Mouse (Mus musculus) mouse trophoblast stem cell (cell line): ENCODE data around the gene Gpr161.
"Not testable (repeated sequence)": the region's sequence is repeated elsewhere in the genome, so short reads cannot be mapped to it uniquely, and the experiment has no call there.

Experiments used
- in situ Hi-C, 2 experiments: fragments of 300-500 bp; cut with MseI, MboI; formaldehyde crosslinking; loops; 2 replicates in 1 of 2; 3 replicates in 1 of 2; pipeline ENCODE4 v1.15.1; 2025

Gene Gpr161

DNA sequence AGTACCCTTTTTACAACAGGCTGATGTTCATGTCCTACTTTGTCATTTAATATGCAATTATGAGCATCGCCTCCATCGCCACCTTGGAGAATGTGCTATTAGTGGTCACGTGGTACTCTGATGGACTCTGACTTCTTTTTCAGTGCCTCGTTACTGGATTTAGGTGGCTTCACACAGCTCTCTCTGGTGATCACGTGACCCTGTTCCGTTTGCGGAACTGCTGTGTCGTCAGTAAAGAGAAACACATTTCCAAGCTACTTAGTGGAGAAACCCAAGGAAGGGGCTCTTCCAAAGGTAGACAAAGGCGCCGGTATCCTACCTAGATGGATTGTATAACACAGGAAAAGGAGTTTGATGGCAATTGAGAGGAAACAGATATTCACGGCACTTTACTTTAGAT lies 12.6 kb downstream of the Gpr161 start:
- in situ Hi-C loops, result no loop called here

DNA sequence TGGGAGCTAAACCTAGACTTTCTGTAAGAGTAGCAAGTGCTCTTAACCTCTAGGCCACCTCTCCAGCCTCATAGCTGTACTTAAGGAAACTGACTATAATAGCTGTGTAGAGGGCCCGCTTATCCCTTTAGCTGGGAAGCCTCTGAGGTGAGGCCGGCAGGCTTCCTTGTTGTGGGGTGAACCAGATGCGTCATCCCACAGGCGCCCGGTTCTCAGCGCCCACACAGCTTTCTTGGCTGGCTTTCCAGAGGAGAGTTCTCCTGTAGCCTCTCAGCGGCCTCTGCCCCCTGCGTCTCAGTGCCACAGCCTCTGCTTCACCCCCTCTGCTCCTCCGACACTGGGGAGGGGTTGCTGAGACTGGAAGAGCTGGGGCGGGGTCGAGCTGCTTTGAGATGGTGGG lies 20.8 kb downstream of the Gpr161 start:
- in situ Hi-C loops, result no loop called here

DNA sequence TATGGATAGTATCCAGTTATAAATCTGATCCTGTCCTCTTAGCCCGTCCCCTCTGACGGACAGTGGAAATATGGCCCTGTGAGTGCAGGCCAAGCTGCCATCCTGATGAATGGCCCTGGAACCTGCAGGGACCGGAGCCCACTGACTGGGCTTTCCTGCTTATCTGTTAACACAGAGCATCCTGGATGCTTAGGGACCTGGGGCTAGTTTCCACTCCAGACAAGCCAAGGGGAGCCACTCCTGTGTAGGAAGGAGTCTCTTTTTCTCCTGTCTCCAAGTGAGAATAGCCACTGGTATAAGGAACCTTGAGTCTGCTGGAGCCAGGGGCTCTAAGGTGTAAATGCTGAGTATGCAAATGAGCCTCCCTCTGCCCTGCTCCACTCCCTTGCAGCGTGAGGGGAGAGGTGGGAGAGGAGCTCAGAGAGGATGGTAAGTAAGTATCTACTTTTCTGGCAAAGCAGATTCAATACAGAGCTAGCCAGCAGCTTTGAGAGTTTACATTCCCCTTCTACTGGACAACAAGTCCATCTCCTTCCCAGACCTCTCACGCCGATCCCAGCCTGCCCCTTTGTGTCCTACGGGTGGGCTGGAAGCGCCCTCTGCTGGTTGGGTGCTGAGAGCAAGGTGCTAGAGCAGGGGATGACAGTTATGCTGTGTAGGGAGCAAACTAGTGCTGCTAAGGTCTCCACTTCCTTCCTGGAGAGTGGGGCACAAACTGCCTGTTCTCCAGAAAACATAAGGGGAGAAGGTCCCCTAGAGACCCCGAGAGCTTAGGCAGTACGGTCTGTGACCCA lies 24.7 kb downstream of the Gpr161 start:
- in situ Hi-C loops, result loop anchor here in 1 of 2 experiments (5.0 kb wide), 1 partner anchor 68 kb away; no protein-coding TSS in a partner anchor

- in situ Hi-C loops, result loop anchor here in 1 of 2 experiments (5.0 kb wide), 1 partner anchor 69 kb away; no protein-coding TSS in a partner anchor
Measured at GRCm38 (mm10) chr1:165321393-165321861, 25.8 kb downstream of the Gpr161 start.

DNA sequence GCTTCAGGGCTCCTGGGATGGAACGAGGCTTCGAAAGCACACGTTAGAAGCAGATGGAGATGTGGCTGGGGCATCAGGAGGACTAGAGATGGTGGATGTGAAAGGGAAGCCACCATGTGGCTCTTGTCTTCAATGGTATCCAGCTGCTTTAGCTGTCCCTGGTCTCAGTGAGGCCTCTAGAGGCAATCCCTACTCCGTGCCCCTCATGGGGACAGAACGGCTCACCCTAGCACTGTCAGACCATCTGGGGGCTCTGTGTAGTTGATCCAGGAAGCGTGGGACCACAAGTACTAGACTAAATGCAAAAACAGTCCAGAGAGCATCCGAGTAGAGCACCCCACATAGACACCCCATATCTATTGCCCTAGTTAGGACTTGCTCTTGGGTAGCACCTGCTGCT lies 26.3 kb downstream of the Gpr161 start:
- in situ Hi-C loops, result loop anchor here in 1 of 2 experiments (5.0 kb wide), 1 partner anchor 70 kb away; no protein-coding TSS in a partner anchor

- in situ Hi-C loops, result loop anchor here in 1 of 2 experiments (5.0 kb wide), 1 partner anchor 71 kb away; no protein-coding TSS in a partner anchor
Measured at GRCm38 (mm10) chr1:165322934-165323333, 27.3 kb downstream of the Gpr161 start.

- in situ Hi-C loops, result no loop called here
Measured at GRCm38 (mm10) chr1:165327370-165327769, 31.8 kb downstream of the Gpr161 start.

DNA sequence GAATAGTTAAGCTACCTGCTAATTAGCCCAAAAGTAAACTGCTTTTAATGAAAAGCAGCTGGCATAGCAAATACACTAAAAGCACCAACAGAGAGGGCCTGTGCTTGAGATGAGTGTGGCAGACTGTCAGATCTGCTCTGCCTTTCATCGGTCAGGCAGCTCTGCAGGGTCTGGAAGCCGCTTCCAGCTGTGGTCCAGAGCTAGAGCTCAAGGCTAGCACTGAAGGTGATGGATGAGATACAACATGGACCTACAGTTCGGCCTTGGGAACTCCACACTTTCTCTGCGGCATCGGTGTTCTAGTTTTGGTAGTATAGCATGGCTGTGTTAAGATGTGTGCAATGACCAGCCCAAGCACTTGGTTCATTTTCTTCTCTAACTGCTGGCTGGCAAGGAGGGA lies 32.2 kb downstream of the Gpr161 start:
- in situ Hi-C loops, result no loop called here

- in situ Hi-C loops, result not testable (repeated sequence)
Measured at GRCm38 (mm10) chr1:165328384-165329289, 33.0 kb downstream of the Gpr161 start.

GRCm38 (mm10) chr1:165330859-165331258 lies 35.3 kb downstream of the Gpr161 start:
- in situ Hi-C loops, result no loop called here

DNA sequence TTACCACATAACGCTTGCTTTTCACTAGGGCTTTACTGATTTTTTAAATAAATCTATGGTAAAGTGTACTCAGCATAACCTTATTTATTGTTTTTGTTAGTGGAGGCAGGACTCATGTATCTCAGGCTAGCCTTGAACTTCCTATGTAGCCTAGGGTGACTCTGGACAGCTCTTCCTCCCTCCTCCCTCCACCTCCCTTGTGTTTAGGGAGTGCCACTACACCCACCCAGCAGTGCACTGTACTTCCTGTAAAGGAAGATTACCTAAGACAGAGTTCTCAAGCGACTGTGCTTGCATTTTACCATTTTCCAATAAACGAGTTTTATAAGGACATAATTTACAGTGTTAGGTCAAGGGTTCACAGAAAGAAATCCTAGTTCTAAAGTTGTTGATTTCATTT lies 37.2 kb downstream of the Gpr161 start:
- in situ Hi-C loops, result no loop called here

DNA sequence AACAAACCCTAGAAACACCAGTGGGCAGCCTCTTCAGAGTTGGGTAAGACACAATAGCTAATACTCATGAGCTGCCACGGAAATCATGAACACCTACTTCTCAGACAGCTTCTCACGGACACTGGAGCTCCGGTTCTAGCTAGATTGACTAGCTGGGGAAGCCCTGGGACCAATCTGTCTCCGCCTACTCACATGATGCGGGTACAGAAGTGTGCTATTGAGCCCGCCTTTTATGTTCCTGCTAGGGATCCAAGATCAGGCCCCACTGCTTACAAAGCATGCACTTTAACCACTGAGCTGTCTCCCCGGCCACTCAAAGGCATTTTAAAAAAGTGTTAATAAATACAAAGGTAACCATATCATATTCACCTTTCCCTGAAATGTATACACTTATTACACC lies 46.5 kb downstream of the Gpr161 start:
- in situ Hi-C loops, result no loop called here

DNA sequence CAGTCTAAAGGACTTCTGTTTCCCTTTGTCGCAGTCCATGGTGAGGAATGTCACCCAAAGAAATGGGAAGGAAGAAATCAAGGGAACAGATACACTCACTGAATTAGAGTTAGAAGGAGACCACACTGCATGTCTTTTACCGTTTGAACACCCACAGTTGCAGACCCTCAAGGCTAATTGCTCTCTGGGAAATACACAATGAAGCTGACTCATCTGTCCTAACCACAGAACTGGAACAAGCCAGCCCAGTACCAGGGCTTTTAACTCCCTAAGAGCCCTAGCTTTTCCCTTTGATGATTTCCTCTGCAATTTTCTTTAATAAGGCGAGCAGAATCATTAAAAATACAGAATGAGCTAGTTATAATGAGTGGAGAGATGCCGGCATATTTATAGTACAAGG lies 48.9 kb downstream of the Gpr161 start:
- in situ Hi-C loops, result no loop called here

GRCm38 (mm10) chr1:165348627-165349026 lies 53.0 kb downstream of the Gpr161 start:
- in situ Hi-C loops, result no loop called here

- in situ Hi-C loops, result no loop called here
Measured at GRCm38 (mm10) chr1:165356347-165356746, 60.8 kb downstream of the Gpr161 start.

DNA sequence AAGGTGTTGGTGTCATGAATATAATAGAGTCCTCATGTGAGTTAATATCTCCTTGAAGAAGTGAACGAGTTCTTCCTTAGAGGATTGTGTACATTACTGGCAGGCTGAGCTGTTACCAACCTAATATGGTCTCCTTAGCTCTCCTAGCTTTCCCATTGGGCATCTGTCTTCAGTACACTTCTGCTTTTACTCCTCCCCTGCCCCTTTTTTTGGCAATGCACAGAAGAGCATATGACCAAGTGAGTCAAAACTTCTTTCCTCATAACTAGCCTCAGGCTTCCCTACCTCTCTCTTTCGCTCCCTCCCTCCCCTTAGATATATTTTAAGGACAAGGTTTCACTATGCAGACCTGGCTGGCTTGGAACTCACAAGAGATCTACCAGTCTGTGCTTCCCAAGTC lies 67.7 kb downstream of the Gpr161 start:
- in situ Hi-C loops, result loop anchor here in 1 of 2 experiments (10.0 kb wide), 1 partner anchor 212 kb away; no protein-coding TSS in a partner anchor

DNA sequence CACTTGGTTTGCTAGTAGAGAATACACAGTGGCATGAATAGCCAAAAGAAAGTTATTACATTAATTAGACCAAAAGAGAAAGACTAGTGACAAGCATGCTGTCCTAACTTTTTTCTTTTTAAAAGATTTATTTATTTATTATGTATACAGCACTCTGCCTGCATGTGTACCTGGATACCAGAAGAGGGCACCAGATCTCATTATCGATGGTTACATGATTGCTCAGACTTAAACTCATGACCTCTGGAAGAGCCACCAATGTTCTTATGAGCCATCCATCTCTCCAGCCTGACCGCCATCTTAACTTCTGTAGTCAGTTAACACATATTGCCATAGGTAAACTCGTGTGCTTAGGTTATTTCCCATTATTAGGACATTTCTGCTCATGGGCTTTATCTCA lies 69.5 kb downstream of the Gpr161 start:
- in situ Hi-C loops, result loop anchor here in 1 of 2 experiments (10.0 kb wide), 1 partner anchor 210 kb away; no protein-coding TSS in a partner anchor

GRCm38 (mm10) chr1:165370990-165371389 lies 75.4 kb downstream of the Gpr161 start:
- in situ Hi-C loops, result loop anchor here in 1 of 2 experiments (10.0 kb wide), 1 partner anchor 204 kb away; no protein-coding TSS in a partner anchor

DNA sequence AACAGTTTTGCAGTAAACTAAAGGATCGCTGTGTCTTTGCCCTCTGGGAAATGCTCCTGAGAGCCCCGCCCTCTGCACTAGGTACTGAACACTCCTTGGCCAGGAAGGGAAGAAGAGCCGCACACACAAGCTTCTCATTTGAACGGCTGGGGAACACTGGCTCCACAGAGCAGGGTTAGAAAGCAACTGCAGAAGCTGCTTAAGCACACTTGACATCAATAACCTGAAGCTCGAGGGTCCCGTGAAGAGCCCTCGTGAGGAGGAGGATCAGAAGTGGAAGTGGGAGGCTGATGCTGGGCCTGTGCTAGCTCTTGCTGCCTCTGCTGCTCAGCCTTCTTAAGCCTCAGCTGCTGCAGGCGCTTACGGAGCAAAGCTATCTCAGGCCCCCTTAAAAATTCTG lies 78.2 kb downstream of the Gpr161 start:
- in situ Hi-C loops, result loop anchor here in 1 of 2 experiments (10.0 kb wide), 1 partner anchor 201 kb away; no protein-coding TSS in a partner anchor
